Mouse (Mus musculus) forebrain, embryonic 14.5 days (tissue): ENCODE data around the gene Atf3. TPM values are rescaled to one million over a fixed set of nuclear protein-coding genes. Genes with fewer than 3 reads are reported as not detected.

ENCODE experiments used
- ATAC-seq: fragments of 200-750 bp; cut with Nextera tagmentation; 2 replicates; pipeline ENCODE4 v1.8.0; 2017; ENCODE audit warnings: mild to moderate bottlenecking, moderate library complexity
- DNase-seq: peaks from one replicate; pipeline ENCODE4 v3.0.0-alpha.2; 2015; ENCODE audit warnings: low spot score
- H3K27ac ChIP-seq: fragments of 300-500 bp; sonication (generic); 2 replicates; pipeline ENCODE4 v1.5.1; 2014; ENCODE audit warnings: low read depth, mild to moderate bottlenecking, control low read depth, low read length, moderate library complexity
- H3K27me3 ChIP-seq: fragments of 300-500 bp; sonication (generic); replicated peaks from 2 replicates; pipeline ENCODE4 v1.6.1; 2014; ENCODE audit warnings: low read length, control low read depth, mixed read lengths; ENCODE audit not compliant: control insufficient read depth, insufficient read depth
- H3K36me3 ChIP-seq: fragments of 300-500 bp; sonication (generic); 2 replicates; pipeline ENCODE4 v1.6.1; 2014; ENCODE audit warnings: low read length, control low read depth; ENCODE audit not compliant: control insufficient read depth, insufficient read depth
- H3K4me1 ChIP-seq: fragments of 300-500 bp; sonication (generic); 2 replicates; pipeline ENCODE4 v1.6.1; 2014; ENCODE audit warnings: antibody characterized with exemption, low read length, control low read depth; ENCODE audit not compliant: control insufficient read depth, insufficient read depth
- H3K4me2 ChIP-seq: fragments of 300-500 bp; sonication (generic); 2 replicates; pipeline ENCODE4 v1.6.1; 2014; ENCODE audit warnings: mild to moderate bottlenecking, control low read depth, low read length
- H3K4me3 ChIP-seq: fragments of 300-500 bp; sonication (generic); 2 replicates; pipeline ENCODE4 v1.5.1; 2014; ENCODE audit warnings: low read depth, low read length, control low read depth
- H3K9ac ChIP-seq: fragments of 300-500 bp; sonication (generic); 2 replicates; pipeline ENCODE4 v1.6.1; 2014; ENCODE audit warnings: mild to moderate bottlenecking, low read length, control low read depth, moderate library complexity
- H3K9me3 ChIP-seq: fragments of 300-500 bp; sonication (generic); replicated peaks from 2 replicates; pipeline ENCODE4 v1.6.1; 2016; ENCODE audit warnings: low read length, control low read depth, mixed read lengths; ENCODE audit not compliant: control insufficient read depth
- WGBS: fragments of 180-500 bp; shearing (Covaris S2); extraction: QIAGEN DNeasy Blood & Tissue Kit; methylation state at CpG from one replicate; pipeline ENCODE4 v1.1.7; 2014; 5-methylcytosine and 5-hydroxymethylcytosine counted together
- polyA plus RNA-seq: library from polyadenylated mRNA; unstranded; fragments of >200 nt; fragmentation: Nextera tagmentation; extraction: Ambion mirVana; gene quantifications from 2 replicates; pipeline ENCODE4 v1.2.1, GENCODE M21; 2014

Atf3 gene
- polyA plus RNA-seq: 0.98 and 1.5 TPM in 2 replicates

DNA sequence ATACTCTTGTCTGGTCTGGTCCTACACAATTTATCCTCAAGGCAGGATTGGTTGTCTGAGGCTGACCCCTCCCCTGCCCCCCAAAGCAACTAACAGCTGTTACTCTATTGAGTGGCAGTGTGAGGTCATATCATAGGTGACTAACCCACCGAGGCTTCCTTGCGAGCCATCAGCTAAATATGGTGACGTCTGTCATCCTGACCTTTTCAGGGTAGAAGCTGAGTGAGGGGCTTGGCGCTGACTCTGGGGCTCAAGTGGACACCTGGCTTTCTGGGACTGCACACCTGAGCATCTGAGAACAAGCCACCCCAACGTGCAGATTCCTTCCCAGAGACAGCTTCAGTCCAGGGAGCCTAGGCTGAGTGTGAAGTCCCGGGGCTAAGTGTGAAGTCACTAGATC, at the start of gene Atf3:
Gene Atf3 (minus strand): TSS at position 101 of the 400 bp plus-strand sequence.
- no peak for ATAC-seq

DNA sequence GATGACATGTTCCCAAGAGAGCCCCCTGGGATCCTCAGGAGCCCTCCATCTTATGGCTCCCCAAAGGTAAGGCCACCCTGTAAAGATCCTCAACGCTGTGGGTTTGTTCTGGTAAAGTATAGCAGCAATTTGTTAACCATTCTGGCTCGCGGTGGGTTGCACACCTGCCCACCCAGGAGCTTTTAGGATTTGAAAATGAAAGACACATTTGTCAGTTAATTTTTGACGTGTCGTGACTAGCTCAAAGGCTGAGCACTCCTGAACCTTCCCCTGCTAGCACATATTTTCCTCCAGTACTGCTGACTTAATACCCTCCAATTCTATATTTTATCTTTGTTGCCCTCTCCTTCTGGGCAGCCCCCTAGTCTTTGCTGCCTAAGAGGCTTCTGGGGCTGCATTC, 49.3 kb upstream of the Atf3 start:
- ATAC-seq: no peak
- Histone ChIP-seq H3K27me3 (no peaks in the 10 kb centered on the region), H3K9me3 (no peaks in the 10 kb centered on the region), H3K27ac (no peak overlapping the region), H3K4me2 (no peak overlapping the region), H3K9ac (no peak overlapping the region), H3K4me1 (no peaks in the 10 kb centered on the region), H3K36me3 (no peaks in the 10 kb centered on the region), H3K4me3 (no peak overlapping the region)
- WGBS: 87% methylated on average over 5 of the region's 5 CpGs
- DNase-seq: no peak

More for the DNA sequence above, at the start of gene Atf3:
- Histone ChIP-seq H3K4me2 (no peak within 1 kb of the TSS), H3K36me3 (no peaks in the 10 kb centered on the region), H3K27me3 (no peaks in the 10 kb centered on the region), H3K9me3 (no peaks in the 10 kb centered on the region), H3K4me1 (no peaks in the 10 kb centered on the region), H3K9ac (no peak within 1 kb of the TSS), H3K4me3 (no peak within 1 kb of the TSS), H3K27ac (no peak within 1 kb of the TSS)
- DNase-seq: no peak
- WGBS: 85% methylated on average over 6 of the region's 6 CpGs

DNA sequence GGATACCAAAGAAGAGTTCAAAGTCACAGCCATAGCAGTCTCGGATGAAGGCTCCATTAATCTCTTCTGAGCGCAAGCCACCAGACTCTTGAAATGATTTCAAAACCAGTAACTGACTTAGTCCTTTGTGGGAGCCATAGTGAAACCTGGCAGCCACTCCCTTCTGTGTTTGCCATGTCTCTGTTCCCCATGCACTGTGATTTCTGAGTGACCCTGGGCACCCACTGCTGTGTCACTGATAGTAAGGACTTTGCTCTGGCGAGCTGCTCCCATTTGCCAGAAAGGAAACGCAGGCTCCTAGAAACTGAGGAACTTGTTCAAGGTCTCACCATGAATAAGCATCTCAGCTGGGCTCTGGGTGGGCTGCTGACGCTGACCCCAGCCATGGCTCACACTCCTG, 45.6 kb upstream of the Atf3 start:
- DNase-seq (no peak), ATAC-seq (no peak)
- no peaks in the 10 kb centered on the region for H3K9me3 ChIP-seq
- WGBS: 87% methylated on average over 5 of the region's 5 CpGs
- H3K4me1 ChIP-seq: no peaks in the 10 kb centered on the region
- no peaks in the 10 kb centered on the region for H3K27me3 ChIP-seq
- no peak overlapping the region for H3K27ac ChIP-seq
- no peak overlapping the region for H3K4me2 ChIP-seq
- H3K36me3 ChIP-seq: no peaks in the 10 kb centered on the region
- no peak overlapping the region for H3K9ac ChIP-seq
- no peak overlapping the region for H3K4me3 ChIP-seq

DNA sequence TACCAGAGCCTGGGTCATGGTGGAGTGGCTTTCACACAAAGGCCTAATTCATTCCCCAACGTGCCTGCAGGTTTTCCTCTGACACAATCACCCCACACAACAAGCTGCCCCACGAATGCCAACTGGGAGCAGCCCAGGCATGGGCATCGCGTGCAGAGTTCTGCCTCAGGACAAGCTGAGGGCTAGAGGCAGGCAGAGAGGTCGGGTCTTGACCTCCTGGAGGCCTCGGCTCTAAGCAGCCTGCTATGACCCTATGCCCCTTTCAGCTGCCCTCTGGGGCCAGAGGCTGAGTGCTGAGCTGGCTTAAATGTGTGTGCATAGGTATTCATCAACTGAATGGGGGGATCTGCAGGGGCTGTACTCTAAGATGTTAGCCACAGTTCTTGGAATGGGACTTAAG, 44.0 kb upstream of the Atf3 start:
- WGBS: 16% methylated on average over 6 of the region's 6 CpGs
- no peak for ATAC-seq
- no peak for DNase-seq
- H3K4me3 ChIP-seq: no peak overlapping the region
- H3K27ac ChIP-seq: no peak overlapping the region
- H3K4me2 ChIP-seq: no peak overlapping the region
- H3K9me3 ChIP-seq: no peaks in the 10 kb centered on the region
- no peaks in the 10 kb centered on the region for H3K27me3 ChIP-seq
- H3K9ac ChIP-seq: no peak overlapping the region
- H3K4me1 ChIP-seq: no peaks in the 10 kb centered on the region
- H3K36me3 ChIP-seq: no peaks in the 10 kb centered on the region

DNA sequence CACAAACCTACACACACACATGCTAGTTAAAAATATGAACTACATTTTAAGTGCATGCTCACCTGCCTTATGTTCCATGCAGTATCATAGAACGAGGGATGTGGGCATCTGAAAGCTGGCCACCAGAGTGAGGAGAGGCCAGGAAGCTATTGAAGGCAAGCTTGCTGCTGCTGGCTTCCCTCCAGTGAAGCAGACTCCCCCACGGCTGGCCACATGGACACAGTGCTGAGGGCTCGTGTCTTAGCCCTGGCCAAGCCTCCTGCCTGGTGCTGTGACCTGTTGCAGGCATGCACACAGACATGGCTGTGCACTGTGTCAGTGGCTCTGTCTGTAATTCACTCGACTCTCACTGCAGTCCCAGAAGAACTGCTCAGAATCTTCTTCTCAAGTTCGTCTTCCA, 41.8 kb upstream of the Atf3 start:
- Histone ChIP-seq H3K9ac (no peak overlapping the region), H3K4me2 (no peak overlapping the region), H3K4me3 (no peak overlapping the region), H3K27ac (no peak overlapping the region), H3K27me3 (no peaks in the 10 kb centered on the region), H3K36me3 (no peaks in the 10 kb centered on the region), H3K9me3 (no peaks in the 10 kb centered on the region), H3K4me1 (no peaks in the 10 kb centered on the region)
- no peak for ATAC-seq
- WGBS: 83% methylated on average over 5 of the region's 5 CpGs
- no peak for DNase-seq

DNA sequence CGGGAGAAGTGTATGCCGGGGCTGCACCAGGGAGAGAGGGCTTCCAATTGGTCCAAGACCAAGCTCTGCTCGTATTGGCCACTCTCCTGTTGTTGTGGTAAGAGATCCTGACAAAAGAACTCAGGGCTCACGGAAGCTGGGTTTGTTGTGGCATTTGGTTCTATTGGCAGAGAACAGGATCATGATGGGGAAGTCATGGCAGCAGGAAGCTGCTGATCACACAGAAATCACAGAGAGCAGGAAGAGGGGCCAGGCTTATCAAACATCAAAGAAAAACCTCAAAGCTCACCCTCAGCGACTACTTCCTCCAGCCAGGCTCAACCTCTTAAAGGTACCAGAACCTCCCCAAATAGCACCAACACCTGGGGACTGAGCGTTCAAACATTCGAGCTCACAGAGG, 41.3 kb upstream of the Atf3 start:
- no peak overlapping the region for H3K27ac ChIP-seq
- H3K4me2 ChIP-seq: no peak overlapping the region
- H3K4me1 ChIP-seq: no peaks in the 10 kb centered on the region
- H3K36me3 ChIP-seq: no peaks in the 10 kb centered on the region
- H3K4me3 ChIP-seq: no peak overlapping the region
- DNase-seq: no peak
- no peaks in the 10 kb centered on the region for H3K9me3 ChIP-seq
- WGBS: 29% methylated on average over 7 of the region's 7 CpGs
- no peak for ATAC-seq
- H3K27me3 ChIP-seq: no peaks in the 10 kb centered on the region
- H3K9ac ChIP-seq: no peak overlapping the region

DNA sequence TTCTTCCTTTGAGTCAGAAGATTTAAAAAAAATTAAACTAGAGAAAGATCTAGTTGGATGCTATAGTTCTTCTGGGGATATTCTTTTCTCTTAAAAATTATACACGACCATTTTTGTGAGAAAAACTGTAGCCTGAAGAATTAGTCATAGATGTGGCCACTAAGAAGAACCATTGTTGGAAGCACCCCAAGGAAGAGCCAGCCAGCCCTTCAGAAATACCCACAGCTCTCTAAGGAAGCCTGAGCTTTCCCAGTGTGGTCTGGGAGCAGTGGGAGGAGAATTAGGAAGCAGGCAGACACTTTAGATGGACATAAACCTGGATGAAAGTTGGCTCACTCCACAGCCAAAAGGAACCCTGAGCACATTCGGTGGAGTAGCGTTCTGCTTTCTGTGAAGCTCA, 40.7 kb upstream of the Atf3 start:
- Histone ChIP-seq H3K9ac (no peak overlapping the region), H3K27me3 (no peaks in the 10 kb centered on the region), H3K4me1 (no peaks in the 10 kb centered on the region), H3K36me3 (no peaks in the 10 kb centered on the region), H3K9me3 (no peaks in the 10 kb centered on the region), H3K4me2 (no peak overlapping the region), H3K27ac (no peak overlapping the region), H3K4me3 (no peak overlapping the region)
- 63% methylated on average over 3 of the region's 3 CpGs for WGBS
- DNase-seq (no peak), ATAC-seq (no peak)

DNA sequence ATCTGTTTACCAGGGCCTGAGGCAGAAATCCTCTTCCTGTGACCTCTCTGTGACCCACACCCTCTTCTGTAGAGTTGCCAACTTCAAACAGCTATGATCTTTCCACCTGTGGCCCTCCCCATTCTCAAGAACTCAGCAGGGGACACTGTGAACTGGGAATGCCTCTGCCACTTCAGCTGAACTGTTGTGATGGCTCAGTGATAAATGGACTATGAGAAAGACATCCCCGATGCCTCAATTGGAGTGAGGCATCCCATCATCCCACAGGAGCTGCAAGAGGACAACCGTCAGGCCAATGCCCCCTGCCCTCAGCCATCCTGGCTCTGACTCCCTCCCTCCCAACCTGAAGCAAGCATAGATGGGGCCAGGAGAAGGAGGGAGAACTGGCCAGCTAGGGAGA, 40.1 kb upstream of the Atf3 start:
- WGBS: 65% methylated on average over 2 of the region's 2 CpGs
- Histone ChIP-seq H3K27ac (no peak overlapping the region), H3K4me3 (no peak overlapping the region), H3K9ac (no peak overlapping the region), H3K4me2 (no peak overlapping the region), H3K4me1 (no peaks in the 10 kb centered on the region), H3K27me3 (no peaks in the 10 kb centered on the region), H3K36me3 (no peaks in the 10 kb centered on the region), H3K9me3 (no peaks in the 10 kb centered on the region)
- ATAC-seq (no peak), DNase-seq (no peak)

DNA sequence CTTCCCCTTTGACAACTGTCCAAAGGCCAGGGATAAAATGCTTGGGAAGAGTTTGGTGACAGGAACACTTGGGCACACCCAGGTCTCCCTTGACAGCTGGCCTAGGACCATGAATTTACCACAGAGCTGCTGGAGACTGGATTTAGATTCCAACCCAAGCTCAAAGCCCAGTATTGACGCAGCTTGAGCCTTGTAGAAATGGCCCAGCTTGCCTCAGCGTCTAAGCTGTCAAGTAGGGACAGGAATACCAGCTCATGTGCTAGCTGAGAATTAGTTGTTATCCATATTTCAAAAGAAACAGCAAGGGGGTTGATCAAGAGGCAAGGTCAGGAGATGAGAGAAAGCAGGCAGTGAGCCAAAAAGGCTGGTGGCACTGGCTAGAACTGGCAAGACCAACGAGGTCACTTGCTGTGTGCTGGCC, 39.5 kb upstream of the Atf3 start:
- 82% methylated on average over 3 of the region's 3 CpGs for WGBS
- H3K4me2 ChIP-seq: no peak overlapping the region
- no peaks in the 10 kb centered on the region for H3K9me3 ChIP-seq
- no peaks in the 10 kb centered on the region for H3K4me1 ChIP-seq
- no peak overlapping the region for H3K4me3 ChIP-seq
- H3K27me3 ChIP-seq: no peaks in the 10 kb centered on the region
- no peak overlapping the region for H3K9ac ChIP-seq
- no peaks in the 10 kb centered on the region for H3K36me3 ChIP-seq
- no peak overlapping the region for H3K27ac ChIP-seq
- DNase-seq: no peak
- no peak for ATAC-seq
